Mouse (Mus musculus) E14TG2a.4 (cell line): ENCODE measurements around the gene Mylk.

Experiments used
- H3K27me3 ChIP-seq: 2 replicates; pipeline ENCODE4 v1.6.1; 2014; ENCODE audit warnings: low read length, control low read depth; ENCODE audit not compliant: insufficient read depth
- H3K36me3 ChIP-seq: 2 replicates; pipeline ENCODE4 v1.6.1; 2014; ENCODE audit warnings: low read length, control low read depth; ENCODE audit not compliant: insufficient read depth
- H3K4me1 ChIP-seq: replicated peaks from 2 replicates; pipeline ENCODE4 v1.6.1; 2014; ENCODE audit warnings: low read depth, low read length, control low read depth
- H3K4me3 ChIP-seq: replicated peaks from 2 replicates; pipeline ENCODE4 v1.5.1; 2014; ENCODE audit warnings: mild to moderate bottlenecking, low read length
- H3K9me3 ChIP-seq: 2 replicates; pipeline ENCODE4 v1.6.1; 2014; ENCODE audit warnings: low read length, control low read depth
- CTCF ChIP-seq: conservative IDR thresholded peaks from 2 replicates; pipeline ENCODE4 v1.5.1; 2014; ENCODE audit warnings: low read length
- NANOG ChIP-seq: IDR thresholded peaks from 2 replicates; pipeline ENCODE4 v1.6.1; 2014; ENCODE audit warnings: borderline replicate concordance, low read length, mixed read lengths
- POU5F1 ChIP-seq: IDR thresholded peaks from 2 replicates; pipeline ENCODE4 v1.6.1; 2014; ENCODE audit warnings: low read length, borderline replicate concordance

The Mylk gene

DNA sequence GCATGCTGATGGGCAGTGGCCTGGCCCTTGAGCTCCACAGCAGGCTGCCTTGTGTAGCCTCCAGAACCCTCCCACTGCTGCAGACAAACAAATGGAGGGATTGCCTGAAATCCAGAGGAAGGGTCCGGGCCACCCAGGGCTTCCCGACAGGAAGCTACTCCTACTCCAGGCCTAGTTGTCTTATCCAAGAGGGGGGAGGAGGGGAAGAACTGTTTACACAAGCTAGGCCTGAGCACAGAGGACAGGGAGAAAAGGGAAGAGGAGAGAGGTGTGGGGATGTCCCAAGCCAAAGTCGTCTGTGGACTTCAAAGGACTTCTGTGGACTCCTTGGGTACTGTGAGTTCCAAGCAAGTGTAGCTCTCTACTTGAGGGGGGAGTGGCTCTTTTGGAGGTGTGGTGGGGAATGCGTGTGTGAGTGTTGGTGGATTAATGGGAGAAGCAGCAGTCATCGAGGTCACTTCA is 221.6 kb downstream of the Mylk start:
- H3K4me3 ChIP-seq: no peak overlapping the region
- TF ChIP-seq CTCF: no peak
- TF ChIP-seq NANOG: no peak
- no peak for TF ChIP-seq POU5F1
- no peaks in the 10 kb centered on the region for H3K36me3 ChIP-seq

DNA sequence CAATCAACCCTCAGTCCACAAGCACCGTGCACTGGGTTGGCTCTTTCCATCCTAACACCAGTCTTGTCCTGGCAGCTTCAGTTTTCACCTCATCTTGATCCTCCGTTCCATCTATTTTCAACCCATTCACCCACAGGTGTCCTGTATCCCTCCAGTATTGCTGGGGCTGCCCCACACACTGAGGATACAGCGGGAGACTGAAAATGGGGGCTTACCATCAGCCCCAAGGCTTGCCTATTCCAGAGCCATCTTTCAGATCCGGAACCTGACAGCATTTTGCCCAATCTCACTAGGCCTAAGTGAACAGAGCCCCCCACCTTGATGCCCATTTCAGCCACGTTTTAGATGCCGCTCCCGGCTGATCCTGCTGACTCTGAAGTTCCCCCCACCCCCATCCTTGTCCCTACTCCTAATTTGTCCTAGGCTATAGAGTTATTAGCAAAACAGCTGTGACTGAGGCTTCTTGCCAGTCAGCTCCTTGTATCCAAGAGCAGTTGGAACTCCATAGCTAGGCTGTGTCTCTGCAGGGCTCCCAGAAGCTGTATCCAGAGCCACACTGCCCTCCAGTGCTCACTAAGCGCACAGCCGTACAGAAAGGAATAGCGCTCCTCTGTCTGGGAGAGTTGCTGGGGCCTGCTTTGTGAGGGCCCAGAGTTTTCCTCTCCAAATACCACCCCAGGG is 222.2 kb downstream of the Mylk start:
- H3K9me3 ChIP-seq: no peaks in the 10 kb centered on the region
- H3K27me3 ChIP-seq: peaks cover 16% of the 10 kb centered on the region
- no peaks in the 10 kb centered on the region for H3K36me3 ChIP-seq
- TF ChIP-seq NANOG: no peak
- TF ChIP-seq CTCF: peak; percentile 60
- no peak overlapping the region for H3K4me3 ChIP-seq
- peaks cover 11% of the 10 kb centered on the region for H3K4me1 ChIP-seq

More for the DNA sequence above, 221.6 kb downstream of the Mylk start:
- Histone ChIP-seq H3K9me3 (no peaks in the 10 kb centered on the region), H3K4me1 (peaks cover 11% of the 10 kb centered on the region), H3K27me3 (peaks cover 12% of the 10 kb centered on the region)

DNA sequence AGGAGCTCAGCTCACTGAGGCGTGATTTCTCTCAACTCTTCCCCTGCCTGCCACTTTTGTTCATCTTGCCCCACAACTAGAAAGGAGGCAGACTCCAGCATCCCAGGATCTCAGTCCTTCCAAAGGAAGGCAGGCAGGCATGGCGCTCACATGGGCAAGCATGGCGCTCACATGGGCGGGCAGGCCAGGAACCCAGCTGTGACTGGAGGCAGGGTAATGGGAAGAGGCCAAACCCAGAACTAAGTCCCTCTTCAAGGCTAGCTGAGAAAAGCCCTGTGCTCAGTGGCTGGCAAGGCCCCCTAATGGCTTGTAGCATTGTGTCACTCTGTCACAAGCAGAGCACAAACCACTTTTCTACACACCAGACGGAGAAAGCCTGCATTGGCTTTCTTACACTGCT is 223.2 kb downstream of the Mylk start:
- Histone ChIP-seq H3K36me3 (no peaks in the 10 kb centered on the region), H3K27me3 (peaks cover 21% of the 10 kb centered on the region), H3K4me1 (peaks cover 18% of the 10 kb centered on the region), H3K4me3 (no peak overlapping the region), H3K9me3 (no peaks in the 10 kb centered on the region)
- TF ChIP-seq CTCF (no peak), NANOG (no peak), POU5F1 (no peak)

DNA sequence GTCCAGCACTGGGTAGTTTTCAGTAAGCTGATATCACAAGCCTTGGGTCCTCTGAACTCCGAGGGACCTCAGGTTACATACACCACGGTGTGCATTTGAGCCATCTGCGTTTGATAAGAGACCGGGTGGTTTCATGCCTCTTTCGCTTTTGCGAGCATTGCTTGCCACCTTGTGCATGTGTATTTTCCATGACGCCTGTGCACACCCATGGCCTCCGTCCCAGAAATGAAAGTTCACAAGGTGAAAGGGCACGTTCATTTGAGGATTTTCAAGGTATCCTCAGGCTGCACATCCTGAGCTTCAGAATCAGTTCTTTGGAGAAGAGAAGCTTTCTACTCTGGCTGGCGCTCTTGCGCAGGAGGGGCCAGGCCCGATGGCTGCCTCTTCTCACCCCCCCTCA is 227.5 kb downstream of the Mylk start:
- no peaks in the 10 kb centered on the region for H3K9me3 ChIP-seq
- no peak overlapping the region for H3K4me3 ChIP-seq
- no peak for TF ChIP-seq POU5F1
- no peak for TF ChIP-seq NANOG
- no peak for TF ChIP-seq CTCF

DNA sequence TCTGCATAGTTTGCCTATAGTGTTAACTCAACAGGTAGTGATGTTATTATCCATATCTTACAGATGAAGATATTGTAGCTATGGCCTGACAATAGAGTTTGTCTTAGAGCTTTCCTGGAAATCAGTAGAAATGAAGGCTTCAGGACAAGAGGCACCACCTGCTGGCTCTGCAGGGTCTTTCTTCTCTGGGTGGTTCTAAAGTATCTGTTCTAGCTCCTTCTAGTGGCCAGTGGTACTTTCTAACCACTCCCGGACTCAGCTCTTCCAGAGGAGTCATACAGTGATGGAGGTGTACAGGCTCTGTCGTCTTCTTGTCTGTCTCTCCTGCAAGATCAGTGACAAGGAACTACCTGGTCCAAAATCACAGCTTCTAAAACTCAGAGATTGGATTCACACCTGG is 230.5 kb downstream of the Mylk start:
- Histone ChIP-seq H3K27me3 (peaks cover 25% of the 10 kb centered on the region; the same call in 1 of the 2 replicates), H3K4me3 (no peak overlapping the region), H3K9me3 (no peaks in the 10 kb centered on the region)

More for the DNA sequence above, 227.5 kb downstream of the Mylk start:
- Histone ChIP-seq H3K4me1 (peaks cover 7% of the 10 kb centered on the region), H3K27me3 (peaks cover 20% of the 10 kb centered on the region; the same call in 1 of the 2 replicates), H3K36me3 (no peaks in the 10 kb centered on the region)

DNA sequence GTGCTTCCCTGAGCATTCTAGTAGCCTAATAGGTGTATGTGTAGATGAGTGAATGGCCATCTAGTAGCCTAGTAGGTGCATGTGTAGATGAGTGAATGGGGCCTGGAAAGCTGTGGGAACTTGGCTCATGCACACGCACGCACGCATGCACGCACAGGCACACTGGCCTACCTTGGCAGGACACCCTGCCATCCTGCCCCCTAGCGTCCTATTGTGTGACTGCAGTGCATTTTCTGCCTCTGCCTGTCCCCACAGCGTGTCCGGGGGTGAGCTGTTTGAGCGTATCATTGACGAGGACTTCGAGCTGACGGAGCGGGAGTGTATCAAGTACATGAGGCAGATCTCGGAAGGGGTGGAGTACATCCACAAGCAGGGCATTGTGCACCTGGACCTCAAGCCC is 231.6 kb downstream of the Mylk start:
- H3K4me1 ChIP-seq: peaks cover 7% of the 10 kb centered on the region
- H3K27me3 ChIP-seq: peaks cover 20% of the 10 kb centered on the region; the same call in 1 of the 2 replicates
- TF ChIP-seq CTCF (peak; percentile 48), NANOG (no peak)
- H3K9me3 ChIP-seq: no peaks in the 10 kb centered on the region
- no peaks in the 10 kb centered on the region for H3K36me3 ChIP-seq
- H3K4me3 ChIP-seq: no peak overlapping the region

More for the DNA sequence above, 230.5 kb downstream of the Mylk start:
- H3K36me3 ChIP-seq: no peaks in the 10 kb centered on the region
- no peak for TF ChIP-seq POU5F1
- TF ChIP-seq NANOG: no peak
- TF ChIP-seq CTCF: no peak
- H3K4me1 ChIP-seq: peaks cover 7% of the 10 kb centered on the region

DNA sequence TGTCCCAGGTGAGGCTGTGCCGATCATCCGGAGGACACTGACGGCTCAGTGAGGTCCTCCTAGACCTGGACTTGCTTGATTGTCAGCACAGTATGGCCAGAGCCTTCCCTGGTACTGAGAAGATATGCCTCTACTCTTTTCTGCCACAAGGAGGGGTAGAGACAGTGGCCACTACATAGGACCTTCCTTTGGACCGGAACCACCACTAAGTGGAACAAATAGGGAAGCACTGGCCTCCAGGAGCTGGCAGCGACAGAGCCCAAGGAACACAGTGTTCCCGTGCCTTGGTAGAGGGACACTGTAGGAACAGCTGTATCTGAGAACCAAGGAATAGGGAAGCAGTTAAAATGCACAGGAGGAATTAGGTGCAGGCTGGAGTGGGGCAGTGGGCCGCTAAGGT is 233.0 kb downstream of the Mylk start:
- Histone ChIP-seq H3K27me3 (peaks cover 11% of the 10 kb centered on the region; the same call in 1 of the 2 replicates), H3K4me3 (no peak overlapping the region), H3K4me1 (no peaks in the 10 kb centered on the region), H3K36me3 (no peaks in the 10 kb centered on the region), H3K9me3 (no peaks in the 10 kb centered on the region)
- TF ChIP-seq CTCF (no peak), POU5F1 (no peak), NANOG (no peak)

DNA sequence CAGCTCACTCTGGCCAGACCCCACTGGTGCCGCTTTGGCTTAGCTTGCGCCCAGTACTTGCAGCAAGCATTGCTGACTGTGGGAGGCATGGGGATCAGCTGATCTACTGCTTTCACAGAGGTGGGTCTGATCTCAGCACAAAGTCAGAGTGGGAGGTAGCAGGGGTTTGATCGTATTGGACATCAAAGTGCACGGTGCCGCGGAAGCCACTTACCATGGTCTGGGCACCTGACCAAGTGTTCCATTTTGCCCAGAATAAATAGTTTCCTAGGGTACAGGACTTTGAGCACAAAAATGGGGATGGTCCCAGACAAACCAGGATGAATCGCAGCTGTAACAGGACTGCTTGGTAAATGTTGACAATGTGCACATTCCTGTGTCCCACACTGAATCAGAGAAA is 236.0 kb downstream of the Mylk start:
- H3K4me3 ChIP-seq: no peak overlapping the region
- no peaks in the 10 kb centered on the region for H3K9me3 ChIP-seq
- H3K4me1 ChIP-seq: no peaks in the 10 kb centered on the region; the same call in 1 of the 2 replicates
- no peaks in the 10 kb centered on the region for H3K36me3 ChIP-seq
- peaks cover 8% of the 10 kb centered on the region; the same call in 1 of the 2 replicates for H3K27me3 ChIP-seq
- TF ChIP-seq POU5F1: no peak
- TF ChIP-seq CTCF: no peak
- no peak for TF ChIP-seq NANOG
